Mouse (Mus musculus): Measurements from ENCODE around the gene Stim1. TPM values are rescaled to one million over a fixed set of nuclear protein-coding genes. Genes with fewer than 3 reads are reported as not detected.

Gene Stim1
- 8.1 and 11.6 TPM in 2 replicates for polyA plus RNA-seq (2014; fragmentation: Nextera tagmentation; extraction: Ambion mirVana)

DNA sequence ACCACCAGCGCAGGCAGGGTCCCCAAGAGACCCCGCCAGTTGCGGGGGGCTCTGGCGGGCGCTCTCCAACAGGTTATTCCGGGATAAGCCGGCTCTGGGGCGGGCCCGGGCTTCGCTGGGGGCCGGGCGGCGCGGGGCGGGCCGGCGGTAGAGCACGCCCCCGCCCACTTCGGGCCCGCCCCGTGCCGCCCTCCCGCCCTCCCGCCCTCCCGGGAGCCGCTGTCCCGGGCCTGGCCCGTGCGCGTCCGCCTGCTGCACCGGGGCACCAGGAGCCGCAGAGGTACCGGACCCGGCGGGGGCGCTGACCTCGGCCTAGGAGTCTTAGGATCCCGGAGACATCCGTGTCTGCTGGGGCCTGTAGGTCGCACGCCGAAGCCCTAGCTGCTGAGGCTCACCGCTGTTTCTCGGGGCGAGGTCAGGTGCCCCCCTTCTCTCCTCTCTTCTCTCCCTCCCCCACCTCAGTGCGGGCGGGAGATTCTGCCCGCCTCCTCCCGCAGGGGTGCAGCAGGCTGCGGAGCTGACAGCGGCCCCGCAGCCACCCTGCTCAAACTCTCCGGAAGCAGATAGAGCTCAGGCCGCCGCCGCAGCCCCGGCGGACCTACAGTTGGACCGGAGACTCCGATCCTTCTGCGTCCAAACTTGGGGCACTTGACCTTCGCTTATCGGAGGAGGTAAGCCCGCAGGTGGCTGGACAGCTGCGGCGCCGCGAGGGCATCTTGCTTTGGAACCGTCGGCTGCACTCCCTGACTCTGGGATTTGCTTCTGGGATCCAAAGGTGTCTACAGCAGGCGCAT is at the start of gene Stim1:
Stim1 (plus strand) TSS at position 206 of the 794 bp plus-strand sequence.
- Histone ChIP-seq H3K4me2 (replicated peaks; ENCODE audit: low read depth, low read length) (peak within 1 kb of the TSS; percentile 97), H3K27ac (ENCODE audit: low read depth, low read length) (no peak within 1 kb of the TSS), H3K9ac (ENCODE audit: low read depth, low read length) (peak within 1 kb of the TSS; percentile 72), H3K4me1 (ENCODE audit: control insufficient read depth, insufficient read depth, low read length) (no peaks in the 10 kb centered on the region), H3K9me3 (ENCODE audit: control insufficient read depth, low read length) (no peaks in the 10 kb centered on the region), H3K4me3 (ENCODE audit: low read length) (peak within 1 kb of the TSS; percentile 85), H3K36me3 (ENCODE audit: control insufficient read depth, insufficient read depth, low read length) (no peaks in the 10 kb centered on the region), H3K27me3 (ENCODE audit: control insufficient read depth, insufficient read depth, low read length) (no peaks in the 10 kb centered on the region)
- ATAC-seq (ENCODE audit: low FRiP score, low TSS enrichment) = peak; percentile 94
- under 1% methylated on average over 67 of the region's 73 CpGs for WGBS

DNA sequence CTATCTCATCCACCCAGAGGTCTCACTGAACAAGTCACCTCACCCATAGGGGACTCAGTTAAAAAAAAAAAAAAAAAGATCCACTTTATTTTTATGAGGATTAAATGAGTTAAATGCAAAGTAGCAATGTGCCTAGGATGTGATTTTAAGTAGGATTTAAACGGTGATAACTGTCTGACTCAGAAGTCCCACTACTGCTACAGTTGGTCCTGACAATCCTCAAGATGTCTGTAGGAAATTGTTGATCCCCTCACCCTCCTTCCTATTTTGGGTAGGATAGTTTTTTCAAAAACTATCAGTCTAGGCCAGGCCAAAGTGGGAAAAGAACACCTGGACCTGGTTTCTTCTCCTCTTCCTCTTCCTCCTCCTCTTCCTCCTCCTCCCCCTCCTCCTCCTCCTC is 45.7 kb upstream of the Stim1 start:
- no peak overlapping the region; the same call in 1 of the 2 replicates for H3K9ac ChIP-seq (ENCODE audit: low read depth, low read length)
- 43% methylated on average over 1 of the region's 1 CpGs for WGBS
- H3K27me3 ChIP-seq (ENCODE audit: control insufficient read depth, insufficient read depth, low read length) = no peaks in the 10 kb centered on the region
- no peaks in the 10 kb centered on the region for H3K4me1 ChIP-seq (ENCODE audit: control insufficient read depth, insufficient read depth, low read length)
- peak; percentile 4; the same call in 1 of the 2 replicates for ATAC-seq (ENCODE audit: low FRiP score, low TSS enrichment)
- H3K4me3 ChIP-seq (ENCODE audit: low read length) = peak overlapping the region; percentile 75
- H3K9me3 ChIP-seq (ENCODE audit: control insufficient read depth, low read length) = no peaks in the 10 kb centered on the region
- peak overlapping the region; percentile 45 for H3K4me2 ChIP-seq (replicated peaks; ENCODE audit: low read depth, low read length)
- H3K27ac ChIP-seq (ENCODE audit: low read depth, low read length) = no peak overlapping the region
- H3K36me3 ChIP-seq (ENCODE audit: control insufficient read depth, insufficient read depth, low read length) = peaks cover 6% of the 10 kb centered on the region; the same call in 1 of the 2 replicates

DNA sequence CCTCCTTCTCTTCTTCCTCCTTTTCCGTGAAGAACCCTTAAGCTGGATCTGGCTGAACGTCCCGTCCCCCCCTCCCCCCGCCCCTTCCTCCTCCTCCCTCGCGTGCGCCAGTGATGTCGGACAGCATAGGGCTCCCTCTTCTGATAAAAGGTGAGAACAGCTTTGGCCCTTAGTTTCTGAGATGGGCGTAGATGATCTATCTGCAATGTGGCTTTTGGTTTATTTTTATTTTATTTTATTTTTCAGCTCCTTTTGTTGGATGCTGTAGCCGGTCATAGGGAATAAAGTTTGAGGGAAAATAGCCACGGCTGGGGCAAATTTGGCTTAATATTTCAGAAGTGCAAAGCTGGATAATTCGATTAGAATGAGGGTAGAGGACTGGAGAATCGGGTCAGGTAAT is 45.3 kb upstream of the Stim1 start:
- Histone ChIP-seq H3K27me3 (ENCODE audit: control insufficient read depth, insufficient read depth, low read length) (no peaks in the 10 kb centered on the region), H3K27ac (ENCODE audit: low read depth, low read length) (no peak overlapping the region), H3K36me3 (ENCODE audit: control insufficient read depth, insufficient read depth, low read length) (peaks cover 6% of the 10 kb centered on the region; the same call in 1 of the 2 replicates), H3K4me1 (ENCODE audit: control insufficient read depth, insufficient read depth, low read length) (no peaks in the 10 kb centered on the region), H3K4me3 (ENCODE audit: low read length) (peak overlapping the region; percentile 75), H3K9ac (ENCODE audit: low read depth, low read length) (peak overlapping the region; percentile 76; the same call in 1 of the 2 replicates), H3K9me3 (ENCODE audit: control insufficient read depth, low read length) (no peaks in the 10 kb centered on the region), H3K4me2 (replicated peaks; ENCODE audit: low read depth, low read length) (peak overlapping the region; percentile 45)
- 2% methylated on average over 8 of the region's 13 CpGs for WGBS
- peak; percentile 74 for ATAC-seq (ENCODE audit: low FRiP score, low TSS enrichment)

DNA sequence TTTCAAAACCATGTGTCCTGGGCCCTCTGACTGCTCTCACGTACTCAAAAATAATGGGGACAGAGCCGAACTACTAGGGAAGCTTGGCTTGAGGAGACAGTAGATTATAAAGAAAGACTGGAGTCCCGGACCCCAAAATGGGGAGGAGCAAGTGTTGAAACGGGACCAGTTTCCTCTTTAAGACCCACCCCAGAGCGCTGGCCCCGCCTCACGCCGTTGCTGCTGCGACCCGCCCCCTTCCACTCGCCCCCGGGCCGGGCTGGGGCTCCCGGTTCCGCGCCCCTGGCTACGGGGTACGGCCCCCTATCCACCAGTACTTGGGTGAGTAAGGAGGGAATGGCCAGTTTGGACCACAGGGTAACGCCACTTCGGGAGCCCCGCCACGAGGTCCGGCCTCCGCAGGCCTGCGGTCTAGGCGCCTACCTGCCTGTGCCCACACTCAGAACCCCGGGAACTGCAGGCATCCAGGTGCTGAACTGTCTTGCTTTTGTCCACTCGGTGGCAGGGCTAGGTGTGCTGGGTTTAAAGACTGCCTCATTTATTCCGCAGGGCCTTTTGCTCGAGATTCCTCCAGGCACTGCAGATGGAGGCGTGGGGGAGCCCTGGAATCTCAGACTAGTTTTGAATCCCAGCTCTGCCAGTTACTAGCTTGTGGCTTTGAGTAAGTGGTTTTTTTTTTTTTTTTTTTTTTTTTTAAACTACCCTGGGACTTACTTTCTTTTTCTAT is 44.6 kb upstream of the Stim1 start:
- no peaks in the 10 kb centered on the region for H3K4me1 ChIP-seq (ENCODE audit: control insufficient read depth, insufficient read depth, low read length)
- H3K36me3 ChIP-seq (ENCODE audit: control insufficient read depth, insufficient read depth, low read length) = peaks cover 6% of the 10 kb centered on the region; the same call in 1 of the 2 replicates
- H3K27me3 ChIP-seq (ENCODE audit: control insufficient read depth, insufficient read depth, low read length) = no peaks in the 10 kb centered on the region
- H3K4me2 ChIP-seq (replicated peaks; ENCODE audit: low read depth, low read length) = peak overlapping the region; percentile 45
- H3K9me3 ChIP-seq (ENCODE audit: control insufficient read depth, low read length) = no peaks in the 10 kb centered on the region
- peak overlapping the region; percentile 76 for H3K9ac ChIP-seq (ENCODE audit: low read depth, low read length)
- H3K4me3 ChIP-seq (ENCODE audit: low read length) = peak overlapping the region; percentile 75
- ATAC-seq (ENCODE audit: low FRiP score, low TSS enrichment) = peak; percentile 93
- peak overlapping the region; percentile 75 for H3K27ac ChIP-seq (ENCODE audit: low read depth, low read length)
- WGBS = 1% methylated on average over 31 of the region's 31 CpGs

DNA sequence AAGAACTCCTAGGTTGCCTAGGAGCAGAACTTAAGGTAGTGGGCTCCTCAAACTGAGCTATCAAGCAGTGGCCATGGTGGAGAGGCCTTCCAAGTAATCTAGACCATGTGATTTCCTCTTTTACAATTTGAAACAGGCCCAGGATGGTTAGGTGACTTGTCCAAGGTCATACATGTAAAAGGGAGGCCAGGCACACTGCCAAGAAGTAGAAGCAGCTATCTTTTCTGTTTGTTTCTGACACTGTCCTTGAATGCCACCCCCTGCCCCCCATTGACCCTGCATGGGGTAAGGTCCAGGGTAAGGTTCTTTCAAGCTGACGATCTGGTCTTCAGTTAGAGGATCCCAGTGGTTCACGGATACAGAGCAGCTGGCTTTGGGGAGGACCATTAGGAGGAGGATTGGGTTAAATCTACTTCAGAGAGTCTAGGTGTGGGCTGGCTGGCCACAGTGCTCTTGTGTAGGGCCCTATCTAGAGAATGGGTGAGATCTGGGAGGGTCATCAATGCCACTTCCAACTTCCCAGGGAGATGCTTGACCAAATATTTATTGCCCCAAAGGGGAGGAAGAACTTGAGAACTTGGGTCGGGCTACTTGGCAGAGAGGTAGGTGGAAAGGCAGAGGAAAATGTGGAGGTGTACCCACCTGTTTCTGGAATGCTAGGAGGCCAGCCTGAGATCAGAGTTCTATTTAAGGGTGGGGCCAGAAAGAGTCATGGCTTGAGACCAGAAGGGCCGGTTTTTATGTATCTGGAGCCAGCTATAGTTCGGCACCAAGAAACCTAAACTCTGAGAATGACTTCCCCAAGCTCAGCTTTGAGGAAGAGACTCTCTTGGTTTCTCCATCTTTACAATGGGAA is 43.5 kb upstream of the Stim1 start:
- WGBS = 84% methylated on average over 5 of the region's 5 CpGs
- Histone ChIP-seq H3K9ac (ENCODE audit: low read depth, low read length) (no peak overlapping the region), H3K4me3 (ENCODE audit: low read length) (no peak overlapping the region), H3K27me3 (ENCODE audit: control insufficient read depth, insufficient read depth, low read length) (no peaks in the 10 kb centered on the region), H3K4me2 (replicated peaks; ENCODE audit: low read depth, low read length) (no peak overlapping the region), H3K9me3 (ENCODE audit: control insufficient read depth, low read length) (no peaks in the 10 kb centered on the region), H3K27ac (ENCODE audit: low read depth, low read length) (no peak overlapping the region), H3K36me3 (ENCODE audit: control insufficient read depth, insufficient read depth, low read length) (peaks cover 6% of the 10 kb centered on the region; the same call in 1 of the 2 replicates), H3K4me1 (ENCODE audit: control insufficient read depth, insufficient read depth, low read length) (no peaks in the 10 kb centered on the region)
- no peak for ATAC-seq (ENCODE audit: low FRiP score, low TSS enrichment)

DNA sequence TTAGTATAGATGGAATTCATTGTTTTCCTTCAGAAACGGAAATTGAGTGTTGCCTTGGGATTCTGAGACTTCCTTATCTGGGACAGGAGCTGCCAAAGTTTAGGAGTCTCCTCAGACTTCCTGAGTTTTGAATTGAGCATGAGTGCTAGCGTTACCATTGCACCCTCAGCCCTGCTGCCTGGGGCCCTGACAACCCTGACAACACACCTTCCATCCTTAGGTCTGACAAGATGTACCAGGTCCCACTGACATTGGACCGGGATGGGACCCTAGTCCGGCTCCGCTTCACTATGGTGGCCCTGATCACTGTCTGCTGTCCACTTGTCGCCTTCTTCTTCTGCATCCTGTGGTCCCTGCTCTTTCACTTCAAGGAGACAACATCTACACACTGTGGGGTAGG is 41.6 kb upstream of the Stim1 start:
- Histone ChIP-seq H3K4me2 (replicated peaks; ENCODE audit: low read depth, low read length) (no peak overlapping the region), H3K9me3 (ENCODE audit: control insufficient read depth, low read length) (no peaks in the 10 kb centered on the region), H3K36me3 (ENCODE audit: control insufficient read depth, insufficient read depth, low read length) (peaks cover 6% of the 10 kb centered on the region; the same call in 1 of the 2 replicates), H3K4me3 (ENCODE audit: low read length) (no peak overlapping the region), H3K27me3 (ENCODE audit: control insufficient read depth, insufficient read depth, low read length) (no peaks in the 10 kb centered on the region), H3K4me1 (ENCODE audit: control insufficient read depth, insufficient read depth, low read length) (no peaks in the 10 kb centered on the region), H3K27ac (ENCODE audit: low read depth, low read length) (no peak overlapping the region), H3K9ac (ENCODE audit: low read depth, low read length) (no peak overlapping the region)
- WGBS = 95% methylated on average over 6 of the region's 6 CpGs
- no peak for ATAC-seq (ENCODE audit: low FRiP score, low TSS enrichment)

DNA sequence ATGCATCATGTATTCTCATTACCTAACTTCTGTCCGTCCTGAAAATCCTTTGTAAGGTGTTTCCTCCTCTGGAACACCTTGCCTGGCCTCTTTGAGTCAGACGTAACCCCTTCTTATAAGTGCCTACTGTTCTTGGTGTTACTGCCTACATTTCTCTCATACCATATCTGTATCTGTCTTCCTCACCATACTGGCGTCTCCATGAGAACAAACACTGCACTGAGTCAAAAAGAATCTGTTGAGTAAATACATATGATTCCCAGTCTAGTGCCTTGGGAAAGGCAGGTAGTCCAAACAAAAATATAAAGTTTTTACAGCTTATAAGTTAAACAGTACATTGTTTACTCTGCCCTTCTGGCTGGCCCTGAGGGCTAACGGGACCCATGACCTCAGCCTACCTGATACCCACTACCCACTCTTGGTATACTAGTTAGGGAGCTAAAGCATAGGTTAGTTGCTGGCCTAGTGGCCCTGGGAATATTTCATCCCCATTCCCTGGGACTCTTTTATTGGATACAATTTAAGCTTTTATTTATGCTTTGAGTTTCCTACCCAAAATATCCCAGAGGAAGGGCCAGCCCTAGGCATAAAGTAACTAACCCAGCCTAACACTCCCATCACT is 39.4 kb upstream of the Stim1 start:
- ATAC-seq (ENCODE audit: low FRiP score, low TSS enrichment) = no peak
- H3K4me2 ChIP-seq (replicated peaks; ENCODE audit: low read depth, low read length) = no peak overlapping the region
- H3K9me3 ChIP-seq (ENCODE audit: control insufficient read depth, low read length) = no peaks in the 10 kb centered on the region
- H3K9ac ChIP-seq (ENCODE audit: low read depth, low read length) = no peak overlapping the region
- WGBS = 92% methylated on average over 4 of the region's 4 CpGs
- H3K4me3 ChIP-seq (ENCODE audit: low read length) = no peak overlapping the region
- no peaks in the 10 kb centered on the region for H3K4me1 ChIP-seq (ENCODE audit: control insufficient read depth, insufficient read depth, low read length)
- no peaks in the 10 kb centered on the region for H3K27me3 ChIP-seq (ENCODE audit: control insufficient read depth, insufficient read depth, low read length)
- no peak overlapping the region for H3K27ac ChIP-seq (ENCODE audit: low read depth, low read length)
- peaks cover 6% of the 10 kb centered on the region; the same call in 1 of the 2 replicates for H3K36me3 ChIP-seq (ENCODE audit: control insufficient read depth, insufficient read depth, low read length)

DNA sequence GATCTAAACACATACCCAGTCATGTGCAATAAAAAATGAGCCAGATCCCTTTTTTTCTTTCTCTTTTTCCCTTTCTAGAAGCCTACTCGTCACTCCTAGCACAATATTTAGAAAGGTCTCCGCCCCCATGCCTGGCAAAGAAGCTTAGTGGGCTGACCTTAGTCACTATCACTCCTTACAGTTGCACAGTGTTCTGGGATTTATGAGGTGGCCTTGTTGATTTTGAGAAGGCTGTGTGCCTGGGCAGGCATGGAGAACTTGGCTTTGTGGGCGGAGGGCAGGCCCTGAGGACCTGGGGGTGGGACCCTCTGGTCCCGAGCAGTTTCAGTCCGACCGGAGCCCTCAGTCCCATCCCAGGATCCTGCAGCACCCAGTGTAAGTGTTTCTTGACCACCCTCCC is 37.8 kb upstream of the Stim1 start:
- no peak overlapping the region for H3K27ac ChIP-seq (ENCODE audit: low read depth, low read length)
- H3K4me1 ChIP-seq (ENCODE audit: control insufficient read depth, insufficient read depth, low read length) = no peaks in the 10 kb centered on the region
- H3K36me3 ChIP-seq (ENCODE audit: control insufficient read depth, insufficient read depth, low read length) = peaks cover 8% of the 10 kb centered on the region; the same call in 1 of the 2 replicates
- H3K4me3 ChIP-seq (ENCODE audit: low read length) = no peak overlapping the region
- H3K4me2 ChIP-seq (replicated peaks; ENCODE audit: low read depth, low read length) = no peak overlapping the region
- whole genome bisulfite sequencing = 77% methylated on average over 6 of the region's 6 CpGs
- H3K27me3 ChIP-seq (ENCODE audit: control insufficient read depth, insufficient read depth, low read length) = no peaks in the 10 kb centered on the region
- no peak for ATAC-seq (ENCODE audit: low FRiP score, low TSS enrichment)
- no peak overlapping the region for H3K9ac ChIP-seq (ENCODE audit: low read depth, low read length)
- H3K9me3 ChIP-seq (ENCODE audit: control insufficient read depth, low read length) = no peaks in the 10 kb centered on the region
